Mouse (Mus musculus): ENCODE results near the gene Kctd20. TPM values are rescaled to one million over a fixed set of nuclear protein-coding genes. Genes with fewer than 3 reads are reported as not detected.

The Kctd20 gene
- polyA plus RNA-seq, 2 experiments = 66.6 to 82.9 TPM

DNA sequence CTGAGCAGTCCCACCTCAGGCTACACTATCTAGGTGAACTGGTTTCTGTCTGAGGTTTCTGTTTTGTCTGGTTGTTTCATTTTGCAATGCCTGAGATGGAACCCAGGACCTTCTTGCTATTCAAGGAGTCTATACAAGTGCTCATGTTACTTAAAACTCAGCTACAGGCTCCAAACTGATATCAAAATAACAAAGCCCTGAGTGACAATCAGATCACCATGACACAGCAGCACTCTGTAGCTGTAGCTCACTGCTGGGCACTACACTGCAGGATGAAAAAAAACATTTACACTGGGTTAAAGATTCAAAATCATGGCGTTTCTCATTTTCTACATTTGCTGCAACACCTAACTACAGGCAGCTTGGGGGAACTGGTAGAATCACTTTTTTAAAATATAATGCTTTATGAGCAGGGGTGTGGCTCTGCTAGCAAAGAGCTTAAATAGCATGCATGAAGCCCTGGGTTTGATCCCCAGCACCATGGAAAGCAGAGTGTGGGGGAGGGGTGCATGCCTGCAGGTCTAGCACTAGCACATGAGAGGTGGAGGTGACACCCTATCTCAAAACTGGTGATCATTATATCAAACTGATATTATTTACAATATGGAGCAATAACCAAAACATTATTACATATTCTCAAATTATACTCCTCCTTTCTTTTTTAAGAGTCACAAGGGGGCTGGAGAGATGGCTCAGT lies 33.1 kb downstream of the Kctd20 start:
- DNase-seq (ENCODE audit: low spot score) = no peak
- peaks cover 86% of the 10 kb centered on the region for H3K36me3 ChIP-seq (ENCODE audit: control insufficient read depth, insufficient read depth, low read length)

DNA sequence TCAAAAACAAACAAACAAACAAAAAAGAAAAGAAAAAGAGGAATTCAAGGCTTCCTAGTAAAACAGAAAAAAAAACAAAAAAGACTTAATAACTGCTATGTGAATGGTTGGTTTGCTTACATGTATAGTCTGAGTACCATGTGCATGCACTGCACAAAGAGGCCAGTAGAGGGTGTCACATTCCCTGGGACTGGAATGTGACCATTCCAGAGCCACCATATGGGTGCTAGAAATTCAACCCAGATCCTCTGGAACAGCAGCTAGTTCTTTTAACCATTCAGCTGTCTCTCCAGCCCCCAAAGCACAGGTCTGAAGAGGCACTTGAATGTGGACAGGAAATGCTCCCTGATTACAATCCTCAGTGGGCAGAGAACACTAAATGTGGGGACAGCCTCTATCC lies 35.1 kb downstream of the Kctd20 start:
- H3K9ac ChIP-seq (ENCODE audit: low read depth, low read length, severe bottlenecking) = no peak overlapping the region
- ATAC-seq (ENCODE audit: low FRiP score, low read depth) (no peak), DNase-seq (ENCODE audit: low spot score) (no peak)
- no peak overlapping the region for H3K4me2 ChIP-seq (replicated peaks; ENCODE audit: low read depth, low read length, severe bottlenecking)
- H3K36me3 ChIP-seq (ENCODE audit: control insufficient read depth, insufficient read depth, low read length) = peaks cover 91% of the 10 kb centered on the region
- no peak overlapping the region for H3K4me3 ChIP-seq (replicated peaks; ENCODE audit: low read length)
- H3K27ac ChIP-seq (replicated peaks; ENCODE audit: low read depth, low read length) = no peak overlapping the region
- no peaks in the 10 kb centered on the region for H3K4me1 ChIP-seq (ENCODE audit: control insufficient read depth, insufficient read depth, low read length)
- H3K9me3 ChIP-seq (ENCODE audit: control insufficient read depth, low read length) = no peaks in the 10 kb centered on the region
- no peaks in the 10 kb centered on the region for H3K27me3 ChIP-seq (ENCODE audit: control insufficient read depth, insufficient read depth, low read length)
- no peak for TF ChIP-seq POLR2A (IDR thresholded peaks at IDR 0.05; ENCODE audit: borderline replicate concordance, extremely low read depth, insufficient read depth, insufficient read length)

More for the DNA sequence above, 33.1 kb downstream of the Kctd20 start:
- Histone ChIP-seq H3K9ac (ENCODE audit: low read depth, low read length, severe bottlenecking) (no peak overlapping the region), H3K27ac (replicated peaks; ENCODE audit: low read depth, low read length) (no peak overlapping the region), H3K4me3 (replicated peaks; ENCODE audit: low read length) (no peak overlapping the region), H3K4me2 (replicated peaks; ENCODE audit: low read depth, low read length, severe bottlenecking) (no peak overlapping the region), H3K27me3 (ENCODE audit: control insufficient read depth, insufficient read depth, low read length) (no peaks in the 10 kb centered on the region), H3K9me3 (ENCODE audit: control insufficient read depth, low read length) (no peaks in the 10 kb centered on the region), H3K4me1 (ENCODE audit: control insufficient read depth, insufficient read depth, low read length) (no peaks in the 10 kb centered on the region)
- ATAC-seq (ENCODE audit: low FRiP score, low read depth) = no peak
- 90% methylated on average over 1 of the region's 1 CpGs for WGBS
- TF ChIP-seq POLR2A (IDR thresholded peaks at IDR 0.05; ENCODE audit: borderline replicate concordance, extremely low read depth, insufficient read depth, insufficient read length) = no peak

DNA sequence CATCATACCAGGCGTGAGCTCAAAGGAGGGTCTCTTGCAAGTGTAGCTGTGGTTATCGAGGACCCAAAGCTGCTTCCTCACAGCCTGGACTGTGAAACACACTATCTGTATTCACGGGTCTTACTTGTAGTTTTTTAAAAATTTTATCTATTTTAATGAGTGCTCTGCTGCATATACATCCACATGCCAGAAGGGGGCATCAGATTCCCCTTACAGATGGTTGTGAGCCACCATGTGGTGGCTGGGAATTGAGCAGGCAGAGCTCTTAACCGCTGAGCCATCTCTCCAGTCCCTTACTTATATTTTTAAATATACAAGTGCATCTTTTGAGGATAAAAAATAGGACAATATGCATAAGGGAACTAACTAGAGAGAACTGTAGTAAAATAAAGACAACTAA lies 36.0 kb downstream of the Kctd20 start:
- Histone ChIP-seq H3K27me3 (ENCODE audit: control insufficient read depth, insufficient read depth, low read length) (no peaks in the 10 kb centered on the region), H3K36me3 (ENCODE audit: control insufficient read depth, insufficient read depth, low read length) (peaks cover 88% of the 10 kb centered on the region), H3K4me1 (ENCODE audit: control insufficient read depth, insufficient read depth, low read length) (no peaks in the 10 kb centered on the region), H3K9me3 (ENCODE audit: control insufficient read depth, low read length) (no peaks in the 10 kb centered on the region), H3K4me2 (replicated peaks; ENCODE audit: low read depth, low read length, severe bottlenecking) (no peak overlapping the region), H3K4me3 (replicated peaks; ENCODE audit: low read length) (no peak overlapping the region), H3K27ac (replicated peaks; ENCODE audit: low read depth, low read length) (no peak overlapping the region), H3K9ac (ENCODE audit: low read depth, low read length, severe bottlenecking) (no peak overlapping the region)
- TF ChIP-seq POLR2A (IDR thresholded peaks at IDR 0.05; ENCODE audit: borderline replicate concordance, extremely low read depth, insufficient read depth, insufficient read length) = no peak
- DNase-seq (ENCODE audit: low spot score) (peak; percentile 38), ATAC-seq (ENCODE audit: low FRiP score, low read depth) (no peak; the same call in 1 of the 2 replicates)
- 73% methylated on average over 4 of the region's 4 CpGs for WGBS

DNA sequence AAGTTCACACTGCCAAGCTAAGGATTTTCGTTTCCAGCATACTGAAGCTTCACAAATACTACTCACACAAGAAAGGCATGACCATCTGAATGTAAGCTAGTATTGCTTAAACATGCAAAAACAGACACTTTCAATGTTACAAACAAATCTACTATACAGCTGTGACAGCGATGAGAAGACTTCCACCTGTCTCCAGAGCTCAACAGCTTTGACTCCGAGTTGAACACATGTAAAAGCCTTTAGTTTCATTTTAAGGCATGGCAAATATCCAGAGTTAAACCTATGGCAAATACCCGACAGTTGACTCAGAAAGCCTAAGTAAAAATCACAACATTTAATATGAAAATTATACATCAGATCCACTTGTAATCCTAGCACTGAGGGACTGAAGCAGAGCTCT lies 36.5 kb downstream of the Kctd20 start:
- WGBS = 79% methylated on average over 4 of the region's 4 CpGs
- peaks cover 82% of the 10 kb centered on the region for H3K36me3 ChIP-seq (ENCODE audit: control insufficient read depth, insufficient read depth, low read length)
- no peak overlapping the region for H3K27ac ChIP-seq (replicated peaks; ENCODE audit: low read depth, low read length)
- H3K9me3 ChIP-seq (ENCODE audit: control insufficient read depth, low read length) = no peaks in the 10 kb centered on the region
- DNase-seq (ENCODE audit: low spot score) (peak; percentile 23), ATAC-seq (ENCODE audit: low FRiP score, low read depth) (no peak)
- H3K9ac ChIP-seq (ENCODE audit: low read depth, low read length, severe bottlenecking) = no peak overlapping the region
- H3K4me3 ChIP-seq (replicated peaks; ENCODE audit: low read length) = no peak overlapping the region
- H3K4me2 ChIP-seq (replicated peaks; ENCODE audit: low read depth, low read length, severe bottlenecking) = no peak overlapping the region
- H3K4me1 ChIP-seq (ENCODE audit: control insufficient read depth, insufficient read depth, low read length) = no peaks in the 10 kb centered on the region
- no peaks in the 10 kb centered on the region for H3K27me3 ChIP-seq (ENCODE audit: control insufficient read depth, insufficient read depth, low read length)
- no peak for TF ChIP-seq POLR2A (IDR thresholded peaks at IDR 0.05; ENCODE audit: borderline replicate concordance, extremely low read depth, insufficient read depth, insufficient read length)

DNA sequence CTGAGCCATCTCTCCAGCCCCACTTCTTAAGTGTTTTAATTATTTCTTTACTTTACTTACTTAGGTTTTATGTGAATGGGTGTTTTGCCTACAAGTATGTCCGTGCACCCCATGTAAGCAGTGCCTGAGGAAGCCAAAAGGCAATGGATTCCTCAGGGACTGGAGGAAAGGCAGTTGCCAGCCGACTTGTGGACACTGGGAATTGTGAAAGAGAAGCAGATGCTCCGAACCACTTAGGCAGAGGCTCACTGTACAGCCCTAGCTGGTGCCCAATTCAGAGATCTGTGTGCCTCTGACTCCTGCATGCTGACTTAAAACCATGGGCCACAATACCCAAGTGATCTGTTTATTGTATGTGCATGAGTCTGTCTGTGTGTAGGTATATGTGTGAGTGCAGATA lies 37.2 kb downstream of the Kctd20 start:
- no peaks in the 10 kb centered on the region for H3K9me3 ChIP-seq (ENCODE audit: control insufficient read depth, low read length)
- H3K4me2 ChIP-seq (replicated peaks; ENCODE audit: low read depth, low read length, severe bottlenecking) = no peak overlapping the region
- no peak overlapping the region for H3K9ac ChIP-seq (ENCODE audit: low read depth, low read length, severe bottlenecking)
- no peaks in the 10 kb centered on the region for H3K27me3 ChIP-seq (ENCODE audit: control insufficient read depth, insufficient read depth, low read length)
- no peak for TF ChIP-seq POLR2A (IDR thresholded peaks at IDR 0.05; ENCODE audit: borderline replicate concordance, extremely low read depth, insufficient read depth, insufficient read length)
- H3K4me3 ChIP-seq (replicated peaks; ENCODE audit: low read length) = no peak overlapping the region
- H3K27ac ChIP-seq (replicated peaks; ENCODE audit: low read depth, low read length) = no peak overlapping the region
- WGBS = 88% methylated on average over 3 of the region's 3 CpGs
- no peaks in the 10 kb centered on the region for H3K4me1 ChIP-seq (ENCODE audit: control insufficient read depth, insufficient read depth, low read length)
- DNase-seq (ENCODE audit: low spot score) = no peak
- peaks cover 75% of the 10 kb centered on the region for H3K36me3 ChIP-seq (ENCODE audit: control insufficient read depth, insufficient read depth, low read length)
- no peak for ATAC-seq (ENCODE audit: low FRiP score, low read depth)

Data from limb, embryonic 14.5 days (tissue).